Mouse (Mus musculus) C2C12 (cell line): ENCODE measurements around the gene Unc79. TPM values are rescaled to one million over a fixed set of nuclear protein-coding genes. Genes with fewer than 3 reads are reported as not detected.

ENCODE experiments used
- H3K27me3 ChIP-seq: one replicate; pipeline ENCODE4 v1.6.1; 2011; ENCODE audit not compliant: control insufficient read depth, insufficient read depth, insufficient read length
- H3K36me3 ChIP-seq: one replicate; pipeline ENCODE4 v1.6.1; 2011; ENCODE audit not compliant: control insufficient read depth, insufficient read depth
- H3K4me3 ChIP-seq: one replicate; pipeline ENCODE4 v1.5.1; 2011; ENCODE audit warnings: mild to moderate bottlenecking, control low read depth; ENCODE audit not compliant: poor library complexity, insufficient read depth, severe bottlenecking
- H3K79me2 ChIP-seq: one replicate; pipeline ENCODE4 v1.6.1; 2011; ENCODE audit not compliant: control insufficient read depth, insufficient read depth
- H3K79me3 ChIP-seq: one replicate; pipeline ENCODE4 v1.6.1; 2011; ENCODE audit warnings: low read depth, control low read depth
- H3ac ChIP-seq: one replicate; pipeline ENCODE3; 2011; ENCODE audit warnings: low read depth; ENCODE audit not compliant: control insufficient read depth, insufficient read length
- CEBPB ChIP-seq: IDR thresholded peaks from one replicate; pipeline ENCODE4 v1.6.1; 2011; ENCODE audit warnings: low read depth, mild to moderate bottlenecking, control low read depth, moderate library complexity
- CTCF ChIP-seq: IDR thresholded peaks from one replicate; pipeline ENCODE4 v1.5.1; 2011; ENCODE audit not compliant: control insufficient read depth, insufficient read depth, insufficient read length
- FOSL1 ChIP-seq: IDR thresholded peaks from one replicate; pipeline ENCODE4 v1.8.0; 2011; ENCODE audit warnings: mild to moderate bottlenecking, low read length; ENCODE audit not compliant: poor library complexity, insufficient read depth, severe bottlenecking
- MAX ChIP-seq: IDR thresholded peaks from one replicate; pipeline ENCODE4 v1.6.1; 2011; ENCODE audit warnings: mild to moderate bottlenecking, control low read depth
- MYOD1 ChIP-seq: IDR thresholded peaks from one replicate; pipeline ENCODE4 v1.6.1; 2011; ENCODE audit warnings: low read depth; ENCODE audit not compliant: control insufficient read depth, insufficient read length
- MYOG ChIP-seq: IDR thresholded peaks from one replicate; pipeline ENCODE4 v1.6.1; 2011; ENCODE audit not compliant: control insufficient read depth, insufficient read length; ENCODE audit errors: extremely low read depth
- USF1 ChIP-seq: IDR thresholded peaks from one replicate; pipeline ENCODE4 v1.6.1; 2011; ENCODE audit warnings: low read depth, mild to moderate bottlenecking, control low read depth, moderate library complexity
- polyA plus RNA-seq: library from polyadenylated mRNA; unstranded; fragments of >200 nt; fragmentation: generic; extraction: Trizol; gene quantifications from one replicate; pipeline ENCODE4 v1.2.1, GENCODE M21; 2012; ENCODE audit warnings: missing spikeins

Gene Unc79
- polyA plus RNA-seq, 1 experiment = not detected

GRCm38 (mm10) chr12:103164101-103165030 lies 215.7 kb downstream of the Unc79 start:
- Histone ChIP-seq H3K36me3 (no peaks in the 10 kb centered on the region), H3K4me3 (no peak overlapping the region)
- TF ChIP-seq MYOD1 (no peak), MYOG (no peak), CEBPB (no peak), MAX (no peak), FOSL1 (no peak), CTCF (no peak), USF1 (no peak)

DNA sequence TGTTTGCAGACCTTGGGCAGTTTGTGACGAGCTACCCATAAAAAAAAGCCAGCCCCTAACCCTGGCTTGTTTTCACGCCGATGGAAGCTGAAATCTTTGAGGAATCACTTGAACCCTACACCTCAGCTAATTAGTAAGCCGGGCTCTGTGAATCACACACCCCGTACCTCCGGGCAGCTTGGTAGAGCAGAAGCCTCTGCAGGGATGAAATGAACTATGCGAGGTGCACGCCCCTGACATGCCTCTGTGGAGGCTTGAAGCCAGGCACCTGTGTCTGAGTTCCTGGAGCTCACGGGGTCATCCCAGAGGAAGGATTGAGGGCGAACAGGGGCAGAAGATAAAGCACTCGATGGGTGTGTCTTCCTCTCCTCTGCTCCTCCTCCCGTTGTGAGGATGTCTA lies 220.2 kb downstream of the Unc79 start:
- no peaks in the 10 kb centered on the region for H3K79me3 ChIP-seq
- H3K36me3 ChIP-seq = no peaks in the 10 kb centered on the region
- H3K4me3 ChIP-seq = no peak overlapping the region
- TF ChIP-seq CEBPB (no peak), USF1 (no peak), FOSL1 (no peak), MAX (no peak), MYOG (no peak)
- no peaks in the 10 kb centered on the region for H3K79me2 ChIP-seq
- no peaks in the 10 kb centered on the region for H3K27me3 ChIP-seq
- no peak overlapping the region for H3ac ChIP-seq

More at GRCm38 (mm10) chr12:103164101-103165030, 215.7 kb downstream of the Unc79 start:
- H3K79me2 ChIP-seq = no peaks in the 10 kb centered on the region
- no peaks in the 10 kb centered on the region for H3K27me3 ChIP-seq
- H3ac ChIP-seq = no peak overlapping the region
- no peaks in the 10 kb centered on the region for H3K79me3 ChIP-seq

- Histone ChIP-seq H3K36me3 (no peaks in the 10 kb centered on the region), H3K4me3 (no peak overlapping the region), H3K79me2 (no peaks in the 10 kb centered on the region), H3K79me3 (no peaks in the 10 kb centered on the region), H3ac (no peak overlapping the region), H3K27me3 (peaks cover 6% of the 10 kb centered on the region)
- TF ChIP-seq USF1 (no peak), MYOG (no peak), FOSL1 (no peak), MYOD1 (no peak), MAX (no peak)
These were observed 234.4 kb downstream of the Unc79 start for GRCm38 (mm10) chr12:103183057-103183456.

DNA sequence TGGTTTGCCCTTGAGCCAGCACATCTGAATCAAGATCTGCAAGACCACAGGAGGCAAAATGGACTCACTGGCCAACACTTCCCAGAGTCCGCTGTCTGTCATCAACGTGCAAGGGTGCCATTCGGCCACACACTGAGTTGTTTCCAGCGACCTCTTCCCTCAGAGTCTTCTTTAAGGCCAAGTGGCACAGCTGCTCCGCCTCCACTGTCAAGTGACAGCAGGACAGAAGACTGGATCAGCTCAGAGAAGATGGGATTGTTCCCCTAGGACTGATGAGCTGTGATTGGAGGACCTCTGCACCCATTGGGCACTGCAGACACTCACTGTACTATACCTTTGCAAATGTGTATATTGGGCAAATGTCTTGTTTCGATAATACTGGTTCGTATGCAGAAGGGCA lies 238.4 kb downstream of the Unc79 start:
- H3K79me3 ChIP-seq = no peaks in the 10 kb centered on the region
- no peak for TF ChIP-seq MYOG
- TF ChIP-seq MAX = no peak
- TF ChIP-seq CEBPB = no peak
- no peak for TF ChIP-seq MYOD1
- TF ChIP-seq CTCF = no peak
- no peak for TF ChIP-seq FOSL1
- no peak for TF ChIP-seq USF1
- no peak overlapping the region for H3ac ChIP-seq

GRCm38 (mm10) chr12:103188223-103188622 lies 239.6 kb downstream of the Unc79 start:
- H3K27me3 ChIP-seq = peaks cover 10% of the 10 kb centered on the region
- H3K4me3 ChIP-seq = no peak overlapping the region
- H3ac ChIP-seq = no peak overlapping the region
- TF ChIP-seq MAX (no peak), CTCF (no peak), MYOG (no peak), FOSL1 (no peak), MYOD1 (no peak)
- no peaks in the 10 kb centered on the region for H3K79me2 ChIP-seq
- no peaks in the 10 kb centered on the region for H3K36me3 ChIP-seq
- H3K79me3 ChIP-seq = no peaks in the 10 kb centered on the region

More for the DNA sequence above, 238.4 kb downstream of the Unc79 start:
- Histone ChIP-seq H3K4me3 (no peak overlapping the region), H3K36me3 (no peaks in the 10 kb centered on the region), H3K27me3 (peaks cover 10% of the 10 kb centered on the region), H3K79me2 (no peaks in the 10 kb centered on the region)

DNA sequence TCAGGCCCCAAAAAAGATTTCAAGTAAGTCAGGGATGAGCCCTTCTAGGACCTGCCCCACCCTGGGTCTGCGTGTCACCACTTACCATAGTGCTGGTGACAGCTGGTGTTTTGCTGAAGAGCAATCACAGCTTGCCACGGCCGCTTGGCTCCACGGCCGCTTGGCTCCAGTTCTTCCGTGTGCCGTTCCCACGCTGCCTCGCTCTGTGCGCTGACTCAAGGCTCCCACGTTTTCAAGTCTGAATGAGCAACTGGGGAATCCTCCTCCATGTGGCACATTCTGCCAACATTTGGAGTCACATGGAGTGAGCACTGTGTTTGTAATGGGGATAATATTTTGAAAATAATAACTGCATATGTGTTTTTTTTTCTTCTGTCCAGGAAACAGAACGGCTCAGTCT lies 241.1 kb downstream of the Unc79 start:
- H3K27me3 ChIP-seq = peaks cover 10% of the 10 kb centered on the region
- H3K79me2 ChIP-seq = no peaks in the 10 kb centered on the region
- no peak overlapping the region for H3K4me3 ChIP-seq
- no peak overlapping the region for H3ac ChIP-seq
- TF ChIP-seq MYOG (no peak), MAX (no peak), FOSL1 (no peak), CTCF (no peak), USF1 (no peak), CEBPB (no peak), MYOD1 (no peak)
- H3K79me3 ChIP-seq = no peaks in the 10 kb centered on the region
- no peaks in the 10 kb centered on the region for H3K36me3 ChIP-seq
